Mouse (Mus musculus) megakaryocyte, embryonic 14.5 days (primary cell): ENCODE results near the gene Msrb2.

Experiments
- FLI1 ChIP-seq: IDR thresholded peaks from 2 replicates; pipeline ENCODE4 v1.6.1; 2012; ENCODE audit warnings: low read length, inconsistent platforms, mixed read lengths
- GATA1 ChIP-seq: IDR thresholded peaks from 3 replicates; pipeline ENCODE4 v1.6.1; 2012; ENCODE audit warnings: mixed read lengths, low read length, inconsistent platforms, borderline replicate concordance

- TF ChIP-seq GATA1 (no peak), FLI1 (no peak)
These were observed 18.1 kb upstream of the Msrb2 start for GRCm38 (mm10) chr2:19353158-19353557.
